Mouse (Mus musculus) neural tube, embryonic 15.5 days (tissue): ENCODE results near the gene Ndufb5. TPM values are rescaled to one million over a fixed set of nuclear protein-coding genes. Genes with fewer than 3 reads are reported as not detected.
"Not testable (repeated sequence)": the region's sequence is repeated elsewhere in the genome, so short reads cannot be mapped to it uniquely, and the experiment has no call there.

Experiments used
- ATAC-seq: fragments of 200-750 bp; cut with Nextera tagmentation; 2 replicates; pipeline ENCODE4 v1.8.0; 2017; ENCODE audit warnings: mild to moderate bottlenecking, moderate TSS enrichment, moderate library complexity; ENCODE audit not compliant: low FRiP score
- H3K27ac ChIP-seq: fragments of 300-500 bp; sonication (generic); replicated peaks from 2 replicates; pipeline ENCODE4 v1.5.1; 2015; ENCODE audit warnings: mild to moderate bottlenecking, inconsistent platforms
- H3K27me3 ChIP-seq: fragments of 300-500 bp; sonication (generic); replicated peaks from 2 replicates; pipeline ENCODE4 v1.6.1; 2015; ENCODE audit warnings: inconsistent platforms
- H3K36me3 ChIP-seq: fragments of 300-500 bp; sonication (generic); 2 replicates; pipeline ENCODE4 v1.6.1; 2015; ENCODE audit warnings: inconsistent platforms
- H3K4me1 ChIP-seq: fragments of 300-500 bp; sonication (generic); 2 replicates; pipeline ENCODE4 v1.6.1; 2015; ENCODE audit warnings: inconsistent platforms
- H3K4me2 ChIP-seq: fragments of 300-500 bp; sonication (generic); 2 replicates; pipeline ENCODE4 v1.6.1; 2015; ENCODE audit warnings: inconsistent platforms, mild to moderate bottlenecking, moderate library complexity
- H3K4me3 ChIP-seq: fragments of 300-500 bp; sonication (generic); replicated peaks from 2 replicates; pipeline ENCODE4 v1.5.1; 2015; ENCODE audit warnings: mild to moderate bottlenecking, inconsistent platforms
- H3K9ac ChIP-seq: fragments of 300-500 bp; sonication (generic); replicated peaks from 2 replicates; pipeline ENCODE4 v1.6.1; 2015; ENCODE audit warnings: mild to moderate bottlenecking, inconsistent platforms
- H3K9me3 ChIP-seq: fragments of 300-500 bp; sonication (generic); replicated peaks from 2 replicates; pipeline ENCODE4 v1.6.1; 2016; ENCODE audit warnings: inconsistent platforms
- WGBS: fragments of 180-500 bp; shearing (Covaris S2); methylation state at CpG from one replicate; pipeline ENCODE4 v1.1.7; 2015; ENCODE audit warnings: mixed read lengths; 5-methylcytosine and 5-hydroxymethylcytosine counted together
- polyA plus RNA-seq: library from polyadenylated mRNA; unstranded; fragments of >200 nt; fragmentation: Nextera tagmentation; extraction: Ambion mirVana; gene quantifications from 2 replicates; pipeline ENCODE4 v1.2.1, GENCODE M21; 2015

Ndufb5 gene
- polyA plus RNA-seq, 1 experiment from 2014 or later = 351 TPM

DNA sequence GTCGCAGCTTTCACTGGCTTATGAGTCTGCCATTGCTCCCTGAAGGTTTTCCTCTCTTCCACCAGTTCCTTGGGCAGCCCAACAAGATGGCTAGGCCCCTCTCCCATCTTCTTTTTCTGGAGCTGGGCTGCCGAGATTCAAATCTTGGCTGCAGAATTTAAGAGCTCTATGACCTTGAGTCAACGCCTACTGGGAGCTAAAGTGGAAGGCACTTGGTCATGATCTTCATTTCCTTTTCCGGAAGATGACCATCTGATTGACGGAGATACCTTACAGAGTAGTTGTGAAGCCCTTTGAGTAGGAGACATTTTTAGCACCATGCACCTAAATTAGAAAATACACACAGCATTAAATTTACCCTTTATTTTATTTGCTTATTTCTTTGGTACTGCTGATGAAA is 1.8 kb downstream of the Ndufb5 start:
- peaks cover 21% of the 10 kb centered on the region for H3K36me3 ChIP-seq
- peak overlapping the region; percentile 93; the same call in 1 of the 2 replicates for H3K4me3 ChIP-seq
- H3K27ac ChIP-seq = no peak overlapping the region
- no peaks in the 10 kb centered on the region for H3K27me3 ChIP-seq
- 95% methylated on average over 5 of the region's 5 CpGs for WGBS
- H3K4me1 ChIP-seq = peaks cover 35% of the 10 kb centered on the region
- peak overlapping the region; percentile 74 for H3K4me2 ChIP-seq
- H3K9ac ChIP-seq = no peak overlapping the region
- no peak for ATAC-seq
- no peaks in the 10 kb centered on the region for H3K9me3 ChIP-seq

GRCm38 (mm10) chr3:32742276-32742780 is 5.5 kb downstream of the Ndufb5 start:
- WGBS = 85% methylated on average over 2 of the region's 2 CpGs
- Histone ChIP-seq H3K9ac (no peak overlapping the region), H3K9me3 (no peaks in the 10 kb centered on the region), H3K27ac (no peak overlapping the region), H3K27me3 (no peaks in the 10 kb centered on the region), H3K4me3 (no peak overlapping the region), H3K36me3 (peaks cover 29% of the 10 kb centered on the region), H3K4me1 (peaks cover 25% of the 10 kb centered on the region), H3K4me2 (no peak overlapping the region)
- no peak for ATAC-seq

DNA sequence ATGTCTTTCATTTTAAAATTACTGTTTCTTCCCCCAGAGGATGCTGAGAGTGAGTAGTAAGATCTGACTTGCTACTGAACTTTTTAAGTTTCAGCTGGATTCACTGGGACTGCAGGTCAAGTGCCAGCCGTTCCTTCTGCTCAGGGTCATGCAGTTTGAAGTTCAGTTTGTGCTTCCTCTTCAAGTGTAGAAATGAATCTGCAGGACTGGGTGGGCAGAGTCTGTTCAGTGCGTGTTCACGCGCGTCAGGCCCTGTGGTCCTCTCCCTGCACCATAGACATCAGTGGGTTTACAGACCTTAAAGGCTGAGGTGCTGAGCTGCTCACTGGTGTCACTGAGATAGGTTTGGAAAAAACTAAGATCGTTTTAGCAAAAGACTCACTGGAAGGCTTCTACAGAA is 8.2 kb downstream of the Ndufb5 start:
- 98% methylated on average over 6 of the region's 6 CpGs for WGBS
- Histone ChIP-seq H3K9ac (no peak overlapping the region), H3K36me3 (peaks cover 49% of the 10 kb centered on the region), H3K27ac (no peak overlapping the region), H3K4me1 (peaks cover 7% of the 10 kb centered on the region; the same call in 1 of the 2 replicates), H3K4me2 (no peak overlapping the region), H3K27me3 (no peaks in the 10 kb centered on the region), H3K9me3 (no peaks in the 10 kb centered on the region), H3K4me3 (no peak overlapping the region)
- ATAC-seq = no peak

GRCm38 (mm10) chr3:32745426-32745825 is 8.6 kb downstream of the Ndufb5 start:
- H3K4me3 ChIP-seq, H3K27me3 ChIP-seq, H3K4me2 ChIP-seq, ATAC-seq, H3K4me1 ChIP-seq, H3K9ac ChIP-seq, H3K27ac ChIP-seq, H3K9me3 ChIP-seq: not testable (repeated sequence)
- H3K36me3 ChIP-seq = peaks cover 50% of the 10 kb centered on the region

GRCm38 (mm10) chr3:32748384-32748783 is 11.6 kb downstream of the Ndufb5 start:
- Histone ChIP-seq H3K9ac (no peak overlapping the region), H3K27me3 (no peaks in the 10 kb centered on the region), H3K27ac (no peak overlapping the region), H3K36me3 (peaks cover 66% of the 10 kb centered on the region), H3K4me2 (no peak overlapping the region), H3K4me1 (no peaks in the 10 kb centered on the region), H3K9me3 (no peaks in the 10 kb centered on the region), H3K4me3 (no peak overlapping the region)
- no peak for ATAC-seq
- 91% methylated on average over 9 of the region's 9 CpGs for WGBS

- no peak overlapping the region for H3K4me2 ChIP-seq
- no peak overlapping the region for H3K4me3 ChIP-seq
- no peak overlapping the region for H3K27ac ChIP-seq
- H3K27me3 ChIP-seq = no peaks in the 10 kb centered on the region
- H3K9me3 ChIP-seq = no peaks in the 10 kb centered on the region
- H3K9ac ChIP-seq = no peak overlapping the region
- peak; percentile 58; the same call in 1 of the 2 replicates for ATAC-seq
- WGBS = 86% methylated on average over 4 of the region's 4 CpGs
- no peaks in the 10 kb centered on the region for H3K4me1 ChIP-seq
- peaks cover 74% of the 10 kb centered on the region for H3K36me3 ChIP-seq
Observed at GRCm38 (mm10) chr3:32749820-32750579, 13.2 kb downstream of the Ndufb5 start.

GRCm38 (mm10) chr3:32754384-32754915 is 17.7 kb downstream of the Ndufb5 start:
- 93% methylated on average over 3 of the region's 3 CpGs for WGBS
- H3K36me3 ChIP-seq = peaks cover 43% of the 10 kb centered on the region
- no peak overlapping the region for H3K4me3 ChIP-seq
- H3K4me1 ChIP-seq = no peaks in the 10 kb centered on the region
- no peak overlapping the region for H3K4me2 ChIP-seq
- no peak for ATAC-seq
- no peak overlapping the region for H3K27ac ChIP-seq
- no peak overlapping the region for H3K9ac ChIP-seq
- H3K9me3 ChIP-seq = no peaks in the 10 kb centered on the region
- no peaks in the 10 kb centered on the region for H3K27me3 ChIP-seq

GRCm38 (mm10) chr3:32759212-32759611 is 22.4 kb downstream of the Ndufb5 start:
- Histone ChIP-seq H3K27ac (no peak overlapping the region), H3K9me3 (no peaks in the 10 kb centered on the region), H3K4me1 (no peaks in the 10 kb centered on the region), H3K9ac (no peak overlapping the region), H3K27me3 (no peaks in the 10 kb centered on the region), H3K4me2 (no peak overlapping the region), H3K4me3 (no peak overlapping the region), H3K36me3 (0 out of 2 replicates have a peak, but pooled peaks cover 4% of the 10 kb centered on the region)
- WGBS = 69% methylated on average over 5 of the region's 5 CpGs
- ATAC-seq = no peak

GRCm38 (mm10) chr3:32762962-32763361 is 26.2 kb downstream of the Ndufb5 start:
- no peak for ATAC-seq
- H3K4me2 ChIP-seq = no peak overlapping the region
- H3K9ac ChIP-seq = no peak overlapping the region
- no peak overlapping the region for H3K4me3 ChIP-seq
- H3K27ac ChIP-seq = no peak overlapping the region
- WGBS = 65% methylated on average over 8 of the region's 8 CpGs
- H3K4me1 ChIP-seq = no peaks in the 10 kb centered on the region
- H3K27me3 ChIP-seq = no peaks in the 10 kb centered on the region
- no peaks in the 10 kb centered on the region for H3K9me3 ChIP-seq
- H3K36me3 ChIP-seq = no peaks in the 10 kb centered on the region

DNA sequence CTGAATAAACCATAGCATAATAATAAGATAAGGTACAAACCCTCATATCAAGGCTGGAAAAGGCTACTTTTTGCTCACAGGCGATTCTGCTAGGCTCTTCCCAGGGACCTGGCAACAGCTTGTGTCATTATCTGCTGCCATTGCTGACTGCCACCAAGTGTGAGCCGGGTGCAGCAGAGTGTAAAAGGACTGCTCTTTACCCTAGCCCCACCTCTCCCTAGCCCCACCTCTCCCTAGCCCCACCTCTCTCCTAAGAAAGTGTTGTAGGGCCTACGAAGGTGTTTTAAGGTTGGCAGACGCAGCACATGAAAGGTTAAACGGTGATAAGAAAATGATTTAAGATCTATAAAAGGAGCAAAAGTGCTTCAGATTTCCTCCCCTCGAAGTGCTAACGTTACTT is 27.1 kb downstream of the Ndufb5 start:
- no peaks in the 10 kb centered on the region for H3K9me3 ChIP-seq
- H3K9ac ChIP-seq = no peak overlapping the region
- H3K27ac ChIP-seq = no peak overlapping the region
- no peaks in the 10 kb centered on the region for H3K27me3 ChIP-seq
- no peaks in the 10 kb centered on the region for H3K36me3 ChIP-seq
- WGBS = 50% methylated on average over 7 of the region's 7 CpGs
- no peak overlapping the region for H3K4me3 ChIP-seq
- no peak for ATAC-seq
- H3K4me2 ChIP-seq = no peak overlapping the region
- no peaks in the 10 kb centered on the region for H3K4me1 ChIP-seq

DNA sequence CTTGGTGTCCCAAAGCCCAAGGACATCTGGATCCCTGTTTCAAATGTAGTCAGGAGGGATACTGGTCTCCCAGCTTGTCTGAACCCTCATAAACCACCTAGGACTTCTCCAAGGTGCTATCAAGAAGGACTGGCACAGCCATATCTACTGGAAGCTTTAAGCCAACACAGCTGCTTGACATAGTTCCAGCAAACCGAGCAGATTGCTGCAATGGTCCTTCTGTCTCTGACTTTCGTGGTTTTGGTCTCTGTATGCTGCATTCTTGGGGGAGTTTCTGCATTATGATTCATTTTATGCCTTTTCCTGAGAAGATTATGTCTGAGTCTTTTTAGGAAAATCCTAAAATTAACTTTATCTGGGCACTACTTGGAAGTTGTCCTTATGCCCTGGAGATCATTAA is 34.0 kb downstream of the Ndufb5 start:
- Histone ChIP-seq H3K9me3 (no peaks in the 10 kb centered on the region), H3K4me1 (no peaks in the 10 kb centered on the region), H3K36me3 (no peaks in the 10 kb centered on the region), H3K4me2 (no peak overlapping the region), H3K4me3 (no peak overlapping the region), H3K9ac (no peak overlapping the region), H3K27ac (no peak overlapping the region), H3K27me3 (no peaks in the 10 kb centered on the region)
- no peak for ATAC-seq
- WGBS = 82% methylated on average over 2 of the region's 2 CpGs
